Mouse (Mus musculus): ENCODE data around the gene Tceal7. TPM values are rescaled to one million over a fixed set of nuclear protein-coding genes. Genes with fewer than 3 reads are reported as not detected.

Gene Tceal7
- polyA plus RNA-seq, 1 experiment from 2014 or later: 0.69 TPM

- H3K9me3 ChIP-seq (ENCODE audit: control insufficient read depth, low read length): no peaks in the 10 kb centered on the region
- no peaks in the 10 kb centered on the region for H3K36me3 ChIP-seq (ENCODE audit: control insufficient read depth, insufficient read depth, low read length)
- H3K4me2 ChIP-seq: no peak overlapping the region
- no peak overlapping the region for H3K4me3 ChIP-seq (ENCODE audit: low read depth, low read length)
- DNase-seq (ENCODE audit: low spot score) (no peak), ATAC-seq (replicated peaks; ENCODE audit: low FRiP score) (no peak)
- no peak overlapping the region for H3K27ac ChIP-seq (ENCODE audit: low read depth, low read length)
- no peaks in the 10 kb centered on the region for H3K4me1 ChIP-seq (replicated peaks; ENCODE audit: control insufficient read depth, insufficient read depth, low read length)
- no peaks in the 10 kb centered on the region for H3K27me3 ChIP-seq (replicated peaks; ENCODE audit: control insufficient read depth, insufficient read depth, low read length)
- H3K9ac ChIP-seq (ENCODE audit: low read depth, low read length): no peak overlapping the region
- WGBS: 73% methylated on average over 16 of the region's 16 CpGs
Measured at GRCm38 (mm10) chrX:136195193-136195944, 19.2 kb upstream of the Tceal7 start.

- WGBS: 44% methylated on average over 1 of the region's 1 CpGs
- Histone ChIP-seq H3K9me3 (ENCODE audit: control insufficient read depth, low read length) (no peaks in the 10 kb centered on the region), H3K27me3 (replicated peaks; ENCODE audit: control insufficient read depth, insufficient read depth, low read length) (no peaks in the 10 kb centered on the region), H3K4me2 (no peak overlapping the region), H3K27ac (ENCODE audit: low read depth, low read length) (no peak overlapping the region), H3K36me3 (ENCODE audit: control insufficient read depth, insufficient read depth, low read length) (no peaks in the 10 kb centered on the region), H3K4me1 (replicated peaks; ENCODE audit: control insufficient read depth, insufficient read depth, low read length) (no peaks in the 10 kb centered on the region), H3K4me3 (ENCODE audit: low read depth, low read length) (no peak overlapping the region), H3K9ac (ENCODE audit: low read depth, low read length) (no peak overlapping the region)
- DNase-seq (ENCODE audit: low spot score) (no peak), ATAC-seq (replicated peaks; ENCODE audit: low FRiP score) (no peak; the same call in 1 of the 2 replicates)
Measured at GRCm38 (mm10) chrX:136196873-136197272, 17.7 kb upstream of the Tceal7 start.

- peak overlapping the region; percentile 35 for H3K4me3 ChIP-seq (ENCODE audit: low read depth, low read length)
- H3K27me3 ChIP-seq (replicated peaks; ENCODE audit: control insufficient read depth, insufficient read depth, low read length): 0 out of 2 replicates have a peak, but pooled peaks cover 3% of the 10 kb centered on the region
- DNase-seq (ENCODE audit: low spot score) (no peak), ATAC-seq (replicated peaks; ENCODE audit: low FRiP score) (no peak; the same call in 1 of the 2 replicates)
- H3K9ac ChIP-seq (ENCODE audit: low read depth, low read length): peak overlapping the region; percentile 14; the same call in 1 of the 2 replicates
- 18% methylated on average over 7 of the region's 7 CpGs for WGBS
- no peaks in the 10 kb centered on the region for H3K9me3 ChIP-seq (ENCODE audit: control insufficient read depth, low read length)
- H3K4me1 ChIP-seq (replicated peaks; ENCODE audit: control insufficient read depth, insufficient read depth, low read length): no peaks in the 10 kb centered on the region
- H3K4me2 ChIP-seq: peak overlapping the region; percentile 53
- no peaks in the 10 kb centered on the region for H3K36me3 ChIP-seq (ENCODE audit: control insufficient read depth, insufficient read depth, low read length)
- H3K27ac ChIP-seq (ENCODE audit: low read depth, low read length): no peak overlapping the region
Measured at GRCm38 (mm10) chrX:136203257-136203656, 11.3 kb upstream of the Tceal7 start.

- ATAC-seq (replicated peaks; ENCODE audit: low FRiP score): peak; percentile 29; the same call in 1 of the 2 replicates
- no peaks in the 10 kb centered on the region for H3K9me3 ChIP-seq (ENCODE audit: control insufficient read depth, low read length)
- peak within 1 kb of the TSS; percentile 53 for H3K4me2 ChIP-seq
- DNase-seq (ENCODE audit: low spot score): peak; percentile 35
- 0 out of 2 replicates have a peak, but pooled peaks cover 3% of the 10 kb centered on the region for H3K27me3 ChIP-seq (replicated peaks; ENCODE audit: control insufficient read depth, insufficient read depth, low read length)
- H3K4me1 ChIP-seq (replicated peaks; ENCODE audit: control insufficient read depth, insufficient read depth, low read length): no peaks in the 10 kb centered on the region
- no peaks in the 10 kb centered on the region for H3K36me3 ChIP-seq (ENCODE audit: control insufficient read depth, insufficient read depth, low read length)
- peak within 1 kb of the TSS; percentile 35 for H3K4me3 ChIP-seq (ENCODE audit: low read depth, low read length)
- WGBS: 19% methylated on average over 9 of the region's 9 CpGs
- H3K9ac ChIP-seq (ENCODE audit: low read depth, low read length): peak within 1 kb of the TSS; percentile 14; the same call in 1 of the 2 replicates
- no peak within 1 kb of the TSS for H3K27ac ChIP-seq (ENCODE audit: low read depth, low read length)
Measured at GRCm38 (mm10) chrX:136203664-136204066, 10.9 kb upstream of the Tceal7 start, which contains the start of gene Tceal5. Gene Tceal5 (minus strand): TSS chrX:136203876.

GRCm38 (mm10) chrX:136204406-136204805 lies 10.2 kb upstream of the Tceal7 start:
- H3K4me1 ChIP-seq (replicated peaks; ENCODE audit: control insufficient read depth, insufficient read depth, low read length): no peaks in the 10 kb centered on the region
- H3K36me3 ChIP-seq (ENCODE audit: control insufficient read depth, insufficient read depth, low read length): no peaks in the 10 kb centered on the region
- DNase-seq (ENCODE audit: low spot score): no peak
- no peak overlapping the region for H3K4me3 ChIP-seq (ENCODE audit: low read depth, low read length)
- no peak overlapping the region for H3K4me2 ChIP-seq
- H3K27ac ChIP-seq (ENCODE audit: low read depth, low read length): no peak overlapping the region
- ATAC-seq (replicated peaks; ENCODE audit: low FRiP score): no peak
- WGBS: 64% methylated on average over 6 of the region's 6 CpGs
- no peaks in the 10 kb centered on the region for H3K9me3 ChIP-seq (ENCODE audit: control insufficient read depth, low read length)
- H3K9ac ChIP-seq (ENCODE audit: low read depth, low read length): no peak overlapping the region
- H3K27me3 ChIP-seq (replicated peaks; ENCODE audit: control insufficient read depth, insufficient read depth, low read length): 0 out of 2 replicates have a peak, but pooled peaks cover 3% of the 10 kb centered on the region

- no peaks in the 10 kb centered on the region for H3K4me1 ChIP-seq (replicated peaks; ENCODE audit: control insufficient read depth, insufficient read depth, low read length)
- no peak overlapping the region for H3K4me3 ChIP-seq (ENCODE audit: low read depth, low read length)
- H3K36me3 ChIP-seq (ENCODE audit: control insufficient read depth, insufficient read depth, low read length): no peaks in the 10 kb centered on the region
- no peaks in the 10 kb centered on the region for H3K27me3 ChIP-seq (replicated peaks; ENCODE audit: control insufficient read depth, insufficient read depth, low read length)
- WGBS: 65% methylated on average over 2 of the region's 2 CpGs
- H3K9ac ChIP-seq (ENCODE audit: low read depth, low read length): no peak overlapping the region
- DNase-seq (ENCODE audit: low spot score) (no peak), ATAC-seq (replicated peaks; ENCODE audit: low FRiP score) (no peak)
- no peak overlapping the region for H3K27ac ChIP-seq (ENCODE audit: low read depth, low read length)
- no peak overlapping the region for H3K4me2 ChIP-seq
- H3K9me3 ChIP-seq (ENCODE audit: control insufficient read depth, low read length): no peaks in the 10 kb centered on the region
Measured at GRCm38 (mm10) chrX:136213396-136213795, 1.2 kb upstream of the Tceal7 start.

- Histone ChIP-seq H3K27ac (ENCODE audit: low read depth, low read length) (no peak overlapping the region), H3K36me3 (ENCODE audit: control insufficient read depth, insufficient read depth, low read length) (no peaks in the 10 kb centered on the region), H3K9ac (ENCODE audit: low read depth, low read length) (no peak overlapping the region), H3K4me2 (no peak overlapping the region), H3K4me3 (ENCODE audit: low read depth, low read length) (no peak overlapping the region), H3K9me3 (ENCODE audit: control insufficient read depth, low read length) (no peaks in the 10 kb centered on the region), H3K27me3 (replicated peaks; ENCODE audit: control insufficient read depth, insufficient read depth, low read length) (no peaks in the 10 kb centered on the region), H3K4me1 (replicated peaks; ENCODE audit: control insufficient read depth, insufficient read depth, low read length) (no peaks in the 10 kb centered on the region)
- no peak for DNase-seq (ENCODE audit: low spot score)
- no peak for ATAC-seq (replicated peaks; ENCODE audit: low FRiP score)
- 71% methylated on average over 1 of the region's 1 CpGs for WGBS
Measured at GRCm38 (mm10) chrX:136216303-136216702, 1.7 kb downstream of the Tceal7 start.

GRCm38 (mm10) chrX:136223714-136224113 lies 9.1 kb downstream of the Tceal7 start:
- DNase-seq (ENCODE audit: low spot score) (no peak), ATAC-seq (replicated peaks; ENCODE audit: low FRiP score) (no peak)
- H3K9me3 ChIP-seq (ENCODE audit: control insufficient read depth, low read length): no peaks in the 10 kb centered on the region
- H3K4me1 ChIP-seq (replicated peaks; ENCODE audit: control insufficient read depth, insufficient read depth, low read length): no peaks in the 10 kb centered on the region
- no peaks in the 10 kb centered on the region for H3K36me3 ChIP-seq (ENCODE audit: control insufficient read depth, insufficient read depth, low read length)
- no peak overlapping the region for H3K4me3 ChIP-seq (ENCODE audit: low read depth, low read length)
- no peaks in the 10 kb centered on the region for H3K27me3 ChIP-seq (replicated peaks; ENCODE audit: control insufficient read depth, insufficient read depth, low read length)
- no peak overlapping the region for H3K27ac ChIP-seq (ENCODE audit: low read depth, low read length)
- H3K9ac ChIP-seq (ENCODE audit: low read depth, low read length): no peak overlapping the region
- no peak overlapping the region for H3K4me2 ChIP-seq
- WGBS: 72% methylated on average over 6 of the region's 6 CpGs

- Histone ChIP-seq H3K27me3 (replicated peaks; ENCODE audit: control insufficient read depth, insufficient read depth, low read length) (no peaks in the 10 kb centered on the region), H3K4me2 (no peak overlapping the region), H3K9me3 (ENCODE audit: control insufficient read depth, low read length) (no peaks in the 10 kb centered on the region), H3K27ac (ENCODE audit: low read depth, low read length) (no peak overlapping the region), H3K4me3 (ENCODE audit: low read depth, low read length) (no peak overlapping the region), H3K4me1 (replicated peaks; ENCODE audit: control insufficient read depth, insufficient read depth, low read length) (no peaks in the 10 kb centered on the region), H3K36me3 (ENCODE audit: control insufficient read depth, insufficient read depth, low read length) (no peaks in the 10 kb centered on the region), H3K9ac (ENCODE audit: low read depth, low read length) (no peak overlapping the region)
- DNase-seq (ENCODE audit: low spot score): no peak
- ATAC-seq (replicated peaks; ENCODE audit: low FRiP score): no peak
- 67% methylated on average over 5 of the region's 5 CpGs for WGBS
Measured at GRCm38 (mm10) chrX:136227768-136228167, 13.2 kb downstream of the Tceal7 start.
